Mouse (Mus musculus): ENCODE measurements at regions not wholly inside any gene's neighbourhood (a gene's known extent, or its start where the extent isn't known, plus 50 kb on each side); places are given as distances from the start of the nearest gene placed in this dataset.

DNA sequence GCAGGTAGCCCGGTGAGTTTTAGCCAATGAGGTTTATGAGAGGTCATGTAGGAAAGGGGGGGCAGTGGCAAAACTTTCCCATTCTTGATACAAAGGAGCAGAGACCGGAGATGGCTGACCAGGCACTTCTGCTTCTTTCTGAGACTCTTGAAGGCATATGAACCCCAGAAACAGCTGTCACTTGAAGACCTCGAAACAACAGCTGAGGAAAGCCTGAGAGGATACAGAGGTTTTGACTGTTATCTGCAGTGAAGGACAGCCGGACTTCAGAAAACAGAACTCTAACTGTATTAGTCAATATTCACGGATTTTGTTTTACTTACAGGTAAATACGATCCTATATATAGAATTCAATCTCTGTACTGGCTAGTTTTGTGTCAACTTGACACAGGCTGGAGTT is 50.0 kb upstream of the Tiparp start:
- no peak for DNase-seq (ENCODE audit: low read depth, low spot score)

DNA sequence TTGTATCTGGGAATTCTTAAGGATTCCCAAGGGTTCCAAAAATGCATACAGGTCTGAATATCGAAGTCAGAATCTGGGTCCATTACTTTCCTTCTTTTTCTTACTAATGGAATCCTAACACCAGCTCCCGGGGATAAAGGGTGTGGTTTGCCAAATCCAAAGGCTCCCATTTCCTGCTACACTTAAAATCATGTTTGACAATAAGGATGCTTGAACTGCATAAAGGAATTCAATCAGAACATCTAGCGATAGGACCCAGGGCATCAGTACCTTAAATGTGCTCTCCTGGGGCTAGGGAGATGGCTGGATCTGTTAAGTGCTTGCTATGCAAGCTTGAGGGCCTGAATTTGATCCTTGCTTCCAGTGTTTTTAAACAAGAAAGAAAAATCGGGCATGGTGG is 51.1 kb upstream of the Tiparp start:
- no peak for DNase-seq (ENCODE audit: low read depth, low spot score)

DNA sequence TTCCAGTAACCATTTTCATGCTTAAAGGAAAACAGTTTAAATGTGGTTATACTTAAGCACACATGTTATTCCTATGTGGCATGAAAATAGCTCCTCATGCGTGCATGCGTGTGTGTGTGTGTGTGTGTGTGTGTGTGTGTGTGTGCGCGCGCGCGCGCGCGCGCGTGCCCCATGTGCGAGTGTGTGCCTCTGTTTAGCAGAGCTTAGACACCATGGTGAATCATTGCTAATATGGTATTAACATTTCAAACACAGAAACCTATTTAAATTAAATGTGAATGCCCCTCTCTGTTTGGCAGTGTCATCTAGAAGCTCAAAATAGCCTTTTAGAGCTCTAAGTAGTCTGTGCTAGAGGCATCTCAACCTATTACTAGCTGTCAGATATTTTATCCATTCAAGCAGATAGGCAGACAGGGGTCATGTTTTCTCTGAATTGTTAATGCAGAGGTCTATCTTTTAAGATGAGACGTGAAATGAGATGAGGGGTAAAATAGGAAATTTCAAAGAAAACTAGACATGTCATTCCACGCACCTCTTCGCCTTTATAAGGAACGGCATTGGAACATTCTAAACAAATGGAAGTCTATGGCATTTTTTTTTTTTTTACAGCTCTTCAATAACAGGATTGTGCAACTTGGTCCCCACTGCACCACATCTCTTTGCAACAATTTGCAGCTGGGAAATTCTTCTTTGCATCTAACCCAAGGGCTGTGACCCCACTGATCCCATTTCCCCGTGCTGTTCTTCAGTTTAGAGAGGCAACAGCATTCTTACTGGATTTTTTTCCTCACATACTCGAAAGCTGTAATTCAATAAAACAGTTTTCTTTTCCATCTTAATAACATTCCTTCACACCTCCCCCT is 51.9 kb upstream of the Tiparp start:
- DNase-seq (ENCODE audit: low read depth, low spot score), result no peak

DNA sequence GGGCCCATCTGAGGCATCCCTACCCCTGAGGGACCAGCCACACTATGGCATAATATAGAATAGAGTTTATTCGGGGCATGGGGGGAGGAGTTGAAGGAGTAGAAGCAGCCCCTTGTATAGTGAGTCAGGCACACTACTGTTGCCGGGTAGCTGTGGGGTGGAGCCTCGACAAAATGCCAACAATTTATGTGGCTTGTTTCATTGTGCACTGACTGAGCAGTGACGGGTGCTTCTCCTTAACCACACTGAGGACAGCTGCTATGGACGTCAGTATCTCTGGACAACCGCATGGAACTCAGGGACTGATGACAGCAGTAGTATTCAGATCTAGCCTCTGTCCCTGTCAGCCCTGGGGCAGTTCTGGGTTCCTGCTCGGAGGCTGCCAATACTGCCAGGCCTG is 53.6 kb upstream of the Tiparp start:
- DNase-seq (ENCODE audit: low read depth, low spot score), result no peak

DNA sequence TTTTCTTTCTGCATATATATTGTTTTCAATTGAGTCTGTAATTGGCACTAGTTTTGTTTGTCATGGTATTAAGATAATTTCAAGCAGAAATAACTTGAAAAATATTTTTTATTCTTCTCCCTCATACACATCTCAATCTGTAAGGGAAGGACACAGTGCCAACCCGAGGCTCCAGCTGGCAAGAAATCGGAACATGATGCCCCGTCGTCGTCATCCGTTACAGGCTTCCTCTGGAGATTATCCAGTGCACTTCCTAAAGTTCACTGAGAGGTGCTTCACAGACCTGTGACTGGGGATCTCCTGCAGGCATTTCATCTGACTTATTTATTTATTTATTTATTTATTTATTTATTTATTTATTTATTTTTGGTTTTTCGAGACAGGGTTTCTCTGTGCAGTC is 56.4 kb upstream of the Tiparp start:
- no peak for DNase-seq (ENCODE audit: low read depth, low spot score)

DNA sequence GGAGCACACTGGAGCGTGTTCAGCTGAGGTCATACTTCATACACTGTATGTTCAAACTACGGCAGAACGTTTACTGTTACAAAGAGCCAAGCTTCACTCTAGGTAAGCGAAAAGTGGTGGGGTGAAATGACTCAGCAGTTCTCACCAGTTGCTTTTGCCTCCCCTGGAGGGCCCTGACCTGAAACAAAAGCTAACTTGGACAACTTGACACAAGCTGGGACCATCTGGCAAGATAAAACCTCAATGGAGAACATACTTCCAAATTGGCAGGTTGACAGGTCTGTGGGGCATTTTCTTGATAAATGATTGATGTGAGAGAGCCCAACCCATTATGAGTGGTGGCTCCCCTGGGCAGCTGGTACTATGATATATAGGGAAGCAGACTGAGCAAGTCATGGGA is 59.0 kb upstream of the Tiparp start:
- DNase-seq (ENCODE audit: low read depth, low spot score), result peak; percentile 77

DNA sequence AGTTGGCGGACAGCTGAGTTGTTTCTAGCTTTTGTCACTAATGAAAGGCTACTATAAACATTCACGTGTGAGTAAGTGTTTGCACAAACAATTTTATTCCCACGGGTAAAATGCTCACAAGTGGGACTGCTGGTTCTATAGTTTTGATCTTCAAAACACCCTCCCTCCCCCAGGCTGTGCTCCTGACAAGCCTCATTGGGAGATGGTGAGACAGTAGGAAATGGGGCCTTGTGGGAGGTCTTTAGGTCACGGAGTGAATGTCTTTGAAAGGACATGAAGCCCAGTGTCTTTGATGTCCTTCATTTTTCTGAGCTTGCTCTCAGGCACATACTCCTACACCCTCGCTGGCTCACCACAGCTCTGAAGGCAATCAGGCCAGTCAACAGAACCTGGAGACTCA is 63.4 kb upstream of the Tiparp start:
- no peak for DNase-seq (ENCODE audit: low read depth, low spot score)

DNA sequence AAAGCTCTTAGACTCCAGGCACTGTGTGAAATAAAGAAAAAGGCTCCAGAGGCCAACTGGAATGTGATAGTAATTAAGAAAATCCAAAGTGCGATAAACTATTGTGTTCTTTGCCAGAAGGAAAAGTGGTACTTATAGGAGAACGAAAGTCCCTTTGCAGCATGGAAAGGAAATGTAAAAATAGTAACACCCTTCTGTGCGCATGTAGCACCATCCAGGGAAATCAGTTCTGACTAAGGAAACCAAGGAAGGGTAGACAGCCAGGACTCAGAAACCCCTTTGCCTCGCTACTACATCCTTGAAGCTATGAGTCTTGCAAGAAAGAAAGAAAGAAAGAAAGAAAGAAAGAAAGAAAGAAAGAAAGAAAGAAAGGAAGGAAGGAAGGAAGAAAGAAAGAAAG is 67.3 kb upstream of the Tiparp start:
- no peak for DNase-seq (ENCODE audit: low read depth, low spot score)

DNA sequence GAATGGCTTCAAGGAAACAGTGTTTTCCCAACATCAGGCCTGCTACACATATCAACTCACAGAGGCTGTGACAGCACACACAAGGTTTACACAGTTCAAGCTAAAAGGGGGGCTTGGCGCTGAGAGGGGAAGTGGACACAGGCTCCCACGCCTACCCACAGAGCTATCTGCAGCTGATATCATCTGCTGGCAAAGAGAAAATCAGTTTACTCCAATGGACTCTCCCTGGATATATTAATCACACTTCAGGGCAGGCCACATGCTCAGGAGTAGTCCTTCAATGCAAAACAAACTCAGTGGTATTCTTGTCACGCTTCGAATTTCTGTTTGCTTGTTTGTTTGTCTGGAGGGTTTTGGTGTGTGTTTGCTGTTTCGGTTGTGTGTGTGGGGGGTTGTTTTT is 67.3 kb upstream of the Ssr3 start:
- no peak for DNase-seq (ENCODE audit: low read depth, low spot score)

DNA sequence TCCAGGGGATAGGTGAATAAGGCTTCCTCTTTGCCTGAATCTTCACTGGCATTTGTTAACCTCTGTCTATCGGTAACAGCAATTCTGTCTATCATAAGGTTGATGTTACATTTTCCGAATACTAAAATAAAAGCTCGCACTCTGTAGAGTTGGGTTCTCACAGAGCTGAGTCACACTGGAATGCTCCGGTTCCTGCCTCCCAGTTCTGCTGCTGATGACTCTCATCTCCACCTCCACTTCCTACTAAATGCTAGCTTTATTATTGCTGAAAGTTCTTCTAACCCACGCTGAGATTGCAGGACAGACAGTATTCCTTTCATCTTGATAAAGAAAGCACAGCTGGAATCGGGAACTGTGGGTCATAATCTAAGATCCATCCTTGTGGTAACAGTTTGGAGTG is 65.5 kb upstream of the Ssr3 start:
- DNase-seq (ENCODE audit: low read depth, low spot score), result peak; percentile 18

DNA sequence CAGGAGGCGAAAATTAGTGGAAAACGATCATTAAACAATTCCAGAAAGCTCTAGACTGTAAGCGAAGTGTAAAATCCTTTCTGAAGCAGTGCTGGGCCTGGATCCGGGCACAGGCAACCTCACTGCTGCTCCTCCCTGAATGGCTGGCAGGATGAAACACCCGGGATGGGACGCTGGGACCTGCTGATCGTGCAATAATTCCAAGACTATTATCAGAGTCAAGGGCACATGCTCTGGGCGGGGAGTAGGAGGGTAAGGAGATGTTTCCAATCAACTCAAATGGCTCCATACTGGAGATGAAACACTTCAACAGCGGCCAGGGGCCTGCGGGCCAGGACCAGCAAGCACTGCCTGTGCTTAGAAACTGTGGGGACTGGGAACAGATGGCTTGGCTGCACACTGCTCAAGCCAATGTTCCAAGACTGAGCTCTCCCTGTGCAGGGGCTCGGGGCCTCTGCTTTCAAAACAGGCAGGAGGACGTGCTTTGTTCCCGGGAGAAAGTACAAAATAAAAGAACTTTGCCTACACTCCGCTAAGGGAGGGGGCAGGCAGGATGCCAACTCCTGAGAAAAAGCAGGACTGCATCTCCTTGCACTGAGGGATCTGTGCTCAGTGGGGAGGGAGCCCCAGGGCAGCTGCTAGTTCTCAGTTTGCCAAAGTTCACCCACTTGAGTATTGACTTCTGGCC is 63.3 kb upstream of the Ssr3 start:
- DNase-seq (ENCODE audit: low read depth, low spot score), result no peak

DNA sequence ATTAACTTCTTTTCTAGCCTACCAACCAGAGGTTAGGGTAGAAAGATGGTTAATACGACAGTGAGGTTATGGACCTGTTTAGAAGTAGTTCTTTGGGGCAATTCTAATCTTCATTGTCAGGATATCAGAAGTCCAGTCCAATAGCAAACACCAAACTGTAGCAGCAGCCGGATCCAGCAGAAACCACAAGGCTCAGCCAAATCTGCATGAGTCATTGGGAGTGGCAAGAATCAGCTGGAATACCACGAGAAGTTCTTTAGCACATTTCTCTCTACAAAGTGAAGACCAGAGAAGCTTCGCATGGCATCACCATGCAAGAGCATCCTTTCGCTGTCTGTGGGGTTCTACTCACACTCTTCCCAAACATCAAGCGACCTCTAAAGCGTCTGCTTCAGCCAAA is 61.9 kb upstream of the Ssr3 start:
- peak; percentile 56 for DNase-seq (ENCODE audit: low read depth, low spot score)

DNA sequence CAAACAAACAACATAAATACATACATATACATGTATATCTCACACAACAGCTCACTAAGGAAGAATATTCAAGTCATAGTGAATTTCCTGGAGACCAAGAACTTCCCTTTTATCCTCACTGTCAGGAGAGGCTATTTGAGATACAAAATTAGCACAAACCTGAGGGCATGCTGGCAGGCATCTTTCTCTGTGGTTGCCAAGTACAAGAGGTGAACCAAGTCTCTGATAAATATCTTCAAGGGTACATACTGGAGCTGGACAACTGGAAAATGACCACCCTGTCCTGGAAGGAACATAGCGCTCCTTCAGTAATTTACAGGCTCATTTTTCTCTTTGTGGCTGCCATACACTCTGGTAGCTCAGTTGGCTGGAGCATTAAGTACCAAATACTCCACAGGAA is 56.8 kb upstream of the Ssr3 start:
- no peak for DNase-seq (ENCODE audit: low read depth, low spot score)

DNA sequence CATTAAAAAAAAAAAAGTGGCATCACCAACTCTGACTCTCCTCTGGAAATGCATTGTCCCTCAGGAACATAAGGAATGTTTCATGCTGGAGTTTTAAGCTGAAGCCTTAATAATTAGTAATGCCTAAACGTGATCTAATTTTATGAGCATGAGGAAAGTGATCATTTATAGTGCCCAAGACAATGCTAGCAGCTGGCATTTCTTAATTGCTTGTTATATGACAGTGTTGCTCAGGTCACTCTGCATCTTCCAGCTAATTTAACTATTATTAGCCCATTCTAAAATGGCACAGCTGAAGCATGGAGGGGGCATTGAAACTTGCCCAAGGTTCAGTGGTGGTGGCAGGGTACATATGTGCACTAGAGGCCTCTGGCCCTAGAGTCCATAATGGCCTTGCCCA is 51.3 kb upstream of the Ssr3 start:
- no peak for DNase-seq (ENCODE audit: low read depth, low spot score)

DNA sequence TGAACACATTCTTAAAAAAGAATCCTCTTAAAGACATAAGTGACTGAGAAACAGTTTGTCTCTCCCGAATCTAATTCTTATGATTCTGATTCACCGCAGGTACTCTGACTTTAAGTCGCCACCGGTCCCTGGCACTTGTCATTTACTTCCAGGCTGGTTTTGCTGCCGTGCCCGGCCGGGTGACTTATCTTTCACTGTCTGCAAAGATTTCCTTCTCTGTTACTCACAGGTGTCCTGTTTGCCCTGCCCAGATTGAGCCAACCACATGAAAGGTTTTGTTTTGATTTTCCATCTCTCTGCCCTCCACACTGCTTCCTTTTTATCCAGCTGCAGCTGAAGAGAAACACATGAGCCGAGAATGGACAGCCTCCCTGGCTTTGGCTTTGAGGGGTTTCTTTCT is 50.5 kb upstream of the Ssr3 start:
- DNase-seq (ENCODE audit: low read depth, low spot score), result no peak

DNA sequence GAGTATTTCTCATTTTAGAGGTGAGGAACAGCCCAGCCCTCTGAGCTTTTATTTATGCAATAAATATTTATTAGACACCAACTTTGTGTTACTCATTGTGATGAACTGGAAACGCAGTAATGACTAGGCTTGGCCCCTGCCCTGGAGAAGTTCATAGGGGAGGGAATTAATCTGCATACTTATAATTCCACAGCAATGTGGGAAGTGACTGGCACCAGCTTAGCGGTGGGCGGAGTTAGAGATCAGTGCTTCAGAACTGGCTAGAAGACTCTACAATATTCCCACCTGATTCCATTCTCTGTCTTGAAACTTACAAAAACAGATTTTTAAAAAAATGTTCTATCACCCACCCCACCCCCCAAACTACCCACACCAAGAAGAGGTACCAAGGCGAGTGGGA is 49.8 kb upstream of the Ssr3 start:
- DNase-seq (ENCODE audit: low read depth, low spot score), result peak; percentile 71
